Mouse (Mus musculus): ENCODE measurements at regions not wholly inside any gene's neighbourhood (a gene's known extent, or its start where the extent isn't known, plus 50 kb on each side); places are given as distances from the start of the nearest gene placed in this dataset.

DNA sequence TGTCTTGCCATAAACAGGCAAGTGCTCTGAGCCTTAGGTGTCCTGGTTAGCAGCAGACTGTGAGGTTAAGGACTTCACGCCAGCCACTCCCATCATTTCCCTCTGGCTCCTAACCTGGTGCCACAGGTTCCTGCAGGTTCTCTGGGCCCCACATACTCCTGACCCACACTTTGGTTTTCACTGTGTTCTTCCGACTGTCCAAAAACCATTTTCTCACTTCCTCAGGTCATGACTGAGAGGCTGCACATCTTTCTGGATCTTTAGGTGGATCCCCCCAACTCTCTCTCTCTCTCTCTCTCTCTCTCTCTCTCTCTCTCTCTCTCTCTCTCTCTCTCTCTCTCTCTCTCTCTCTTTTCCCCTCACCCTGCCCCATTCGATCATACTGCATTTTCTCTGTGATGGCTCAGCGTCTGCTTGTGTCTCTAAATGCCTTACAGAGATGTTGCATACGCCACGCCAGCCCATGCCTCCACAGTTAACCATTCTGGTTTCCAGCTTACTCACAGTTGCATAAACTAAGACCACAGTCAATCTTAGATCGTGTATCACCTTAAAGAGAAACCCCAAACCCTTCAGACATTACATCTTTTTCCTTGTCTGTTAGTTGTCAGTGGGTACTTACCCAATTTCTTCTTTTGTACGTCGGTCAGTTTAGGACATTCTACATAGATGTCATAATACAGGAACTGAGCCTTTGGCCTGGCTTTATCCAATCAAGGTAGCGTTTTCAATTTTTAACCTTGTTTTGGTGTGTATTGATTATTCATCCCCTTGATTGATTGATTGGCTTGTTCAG lies 112.0 kb upstream of the Zfp217 start:
- no peak for DNase-seq (ENCODE audit: low spot score in 2 of 2)
- intact Hi-C loops (cut with DNase I), result no loop called here

- no peak for DNase-seq (ENCODE audit: low spot score in 2 of 2)
- intact Hi-C loops (cut with DNase I), result no loop called here
Measured at GRCm38 (mm10) chr2:170258367-170258766, 110.5 kb upstream of the Zfp217 start.

DNA sequence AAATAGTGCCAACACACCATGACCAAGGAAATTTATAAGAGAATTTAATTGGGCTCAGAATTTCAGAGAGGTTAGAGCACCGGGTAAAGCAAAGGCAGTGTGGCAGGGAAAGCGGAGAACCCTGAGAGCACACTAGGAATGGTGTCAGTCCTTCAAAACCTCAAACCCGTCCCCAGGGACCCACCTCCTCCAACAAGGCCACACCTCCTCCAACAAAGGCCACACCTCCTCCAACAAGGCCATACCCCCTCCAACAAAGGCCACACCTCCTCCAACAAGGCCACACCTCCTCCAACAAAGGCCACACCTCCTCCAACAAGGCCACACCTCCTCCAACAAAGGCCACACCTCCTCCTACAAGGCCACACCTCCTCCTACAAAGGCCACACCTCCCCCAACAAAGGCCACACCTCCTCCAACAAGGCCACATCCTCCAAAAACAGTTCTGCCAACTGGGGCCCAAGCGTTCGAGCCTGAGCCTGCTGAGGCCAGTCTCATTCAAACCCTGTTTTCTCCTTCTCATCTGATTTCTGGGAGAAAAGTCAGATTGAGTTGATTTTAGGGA lies 109.8 kb upstream of the Zfp217 start:
- no peak for DNase-seq (ENCODE audit: low spot score in 2 of 2)
- intact Hi-C loops (cut with DNase I), result no loop called here

- no peak for DNase-seq (ENCODE audit: low spot score in 2 of 2)
- intact Hi-C loops (cut with DNase I), result no loop called here
Measured at GRCm38 (mm10) chr2:170255997-170256396, 108.1 kb upstream of the Zfp217 start.

- DNase-seq (ENCODE audit: low spot score in 2 of 2), result no peak
- intact Hi-C loops (cut with DNase I), result no loop called here
Measured at GRCm38 (mm10) chr2:170255533-170255932, 107.6 kb upstream of the Zfp217 start.

DNA sequence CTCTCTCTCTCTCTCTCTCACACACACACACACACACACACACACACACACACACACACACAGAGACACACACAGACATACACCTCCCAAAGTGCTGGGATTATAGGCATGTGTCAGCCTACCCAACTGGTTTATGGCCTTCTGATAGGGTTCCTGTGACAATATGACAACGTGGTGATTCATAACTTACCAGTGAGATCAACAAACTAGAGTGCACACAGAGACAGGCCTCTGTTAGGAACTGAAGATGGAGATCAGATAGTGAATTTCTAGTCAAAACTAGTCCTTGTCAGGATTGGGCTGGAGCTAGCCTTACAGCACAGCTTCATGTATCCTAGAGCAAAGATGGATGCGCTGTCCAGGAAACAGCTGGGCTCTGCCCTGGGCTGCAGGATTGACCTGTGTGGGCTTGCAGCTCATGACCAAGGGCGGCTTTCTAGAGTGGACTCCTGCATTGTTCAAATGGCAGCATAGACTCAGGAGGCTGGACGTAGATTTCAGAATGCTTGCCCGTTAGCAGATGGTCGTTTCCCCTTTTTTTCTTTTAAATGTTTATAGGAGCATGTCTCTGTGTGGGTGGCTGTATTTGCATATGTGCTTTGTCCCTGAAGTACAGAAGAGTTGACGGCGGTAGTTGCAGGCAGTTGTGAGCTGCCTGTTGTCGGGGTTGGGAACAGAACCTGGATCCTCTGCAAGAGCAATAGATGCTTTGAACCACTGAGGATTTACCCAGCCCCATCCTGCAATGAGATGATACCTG lies 106.0 kb upstream of the Zfp217 start:
- DNase-seq (ENCODE audit: low spot score in 2 of 2), result no peak
- intact Hi-C loops (cut with DNase I), result no loop called here

- intact Hi-C loops (cut with DNase I), result no loop called here
- DNase-seq (ENCODE audit: low spot score in 2 of 2), result peak; percentile 26 to 58
Measured at GRCm38 (mm10) chr2:170252255-170253034, 104.5 kb upstream of the Zfp217 start.

- DNase-seq (ENCODE audit: low spot score in 2 of 2), result no peak
- intact Hi-C loops (cut with DNase I), result no loop called here
Measured at GRCm38 (mm10) chr2:170250680-170251079, 102.8 kb upstream of the Zfp217 start.

DNA sequence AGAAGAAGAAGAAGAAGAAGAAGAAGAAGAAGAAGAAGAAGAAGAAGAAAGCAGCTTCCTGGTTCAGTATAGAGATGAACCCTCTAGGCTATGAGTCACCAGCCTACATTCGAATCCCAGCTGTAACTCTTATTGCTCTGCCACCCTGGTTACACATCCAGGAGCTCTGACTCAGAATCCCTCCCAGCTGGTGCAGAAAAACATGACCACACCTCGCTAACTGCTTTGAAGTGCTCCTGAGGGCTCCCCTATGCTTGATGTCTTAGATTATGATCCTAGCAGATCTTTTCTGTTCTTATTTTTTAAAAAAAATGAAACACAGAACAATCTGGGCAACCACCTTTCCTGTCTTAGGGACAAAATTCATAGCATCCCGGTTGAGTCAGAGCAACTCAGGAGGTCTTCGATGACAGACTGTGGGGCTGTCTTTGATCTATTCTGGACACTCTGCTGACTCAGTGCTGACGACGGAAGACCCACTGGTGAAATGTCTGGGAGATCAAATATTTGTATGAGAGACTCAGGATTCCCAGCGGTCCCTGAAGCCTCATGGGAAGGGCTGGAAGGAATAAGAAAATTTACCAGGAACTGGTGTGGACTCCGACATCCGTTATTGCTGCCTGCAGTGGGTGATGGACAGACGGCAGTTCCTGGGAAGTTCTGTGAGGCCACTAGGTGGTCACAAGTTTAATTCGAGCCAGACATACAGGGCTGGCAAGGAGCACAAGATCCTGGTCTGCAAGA lies 100.0 kb upstream of the Zfp217 start:
- DNase-seq (ENCODE audit: low spot score in 2 of 2), result peak; percentile 18 to 81
- intact Hi-C loops (cut with DNase I), result no loop called here

DNA sequence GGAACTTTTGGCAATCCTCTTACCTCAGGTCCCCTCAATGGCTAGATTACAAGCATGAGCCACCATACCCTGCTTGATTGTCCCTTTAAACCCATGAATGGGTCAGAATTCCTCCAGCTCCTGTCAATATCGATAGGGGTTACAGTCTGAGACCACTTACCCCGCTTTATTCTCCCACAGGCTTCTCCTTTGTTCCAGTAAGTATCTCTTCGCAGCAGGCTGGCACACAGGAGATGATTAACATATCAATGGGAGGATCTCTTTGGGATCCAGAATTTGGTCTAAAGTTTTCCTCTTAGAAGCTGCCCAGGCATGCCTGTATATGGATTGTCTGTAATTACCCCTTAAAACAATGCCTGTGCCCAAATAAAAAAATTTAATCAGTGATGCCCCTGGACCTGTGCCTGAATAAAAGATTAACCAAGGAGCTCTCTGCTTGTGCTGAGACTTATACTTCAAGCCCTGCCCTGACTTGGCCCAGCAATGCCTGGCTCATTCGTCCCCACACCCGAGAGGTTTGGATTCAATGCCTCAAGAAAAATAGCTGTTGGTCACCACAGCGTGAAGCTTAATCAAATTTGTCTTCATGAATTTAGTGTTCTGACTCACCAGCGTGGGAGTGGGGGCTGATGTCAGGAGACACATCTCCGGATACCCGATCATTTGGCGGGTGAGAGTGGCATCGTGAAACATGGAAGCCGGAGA lies 97.9 kb upstream of the Zfp217 start:
- DNase-seq (ENCODE audit: low spot score in 2 of 2), result no peak
- intact Hi-C loops (cut with DNase I), result no loop called here

DNA sequence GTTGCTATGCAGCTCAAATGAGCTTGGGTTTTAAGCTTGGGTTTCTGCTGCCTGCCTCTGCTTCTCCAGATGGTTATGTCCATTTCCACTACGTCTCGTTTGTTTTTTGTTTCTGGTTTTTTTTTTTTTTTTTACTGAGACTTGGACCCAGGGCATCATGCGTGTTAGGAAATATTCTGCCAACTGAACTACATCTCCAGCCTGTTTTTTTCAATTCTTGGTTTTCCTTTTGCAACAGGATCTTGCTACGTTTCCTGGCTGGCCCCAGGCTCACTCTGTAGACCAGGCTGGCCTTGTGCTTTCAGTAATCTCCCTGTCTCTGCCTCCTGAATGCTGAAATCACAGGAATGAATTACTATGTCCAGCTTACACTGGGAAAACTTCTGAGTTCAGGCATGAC lies 96.2 kb upstream of the Zfp217 start:
- intact Hi-C loops (cut with DNase I), result no loop called here

DNA sequence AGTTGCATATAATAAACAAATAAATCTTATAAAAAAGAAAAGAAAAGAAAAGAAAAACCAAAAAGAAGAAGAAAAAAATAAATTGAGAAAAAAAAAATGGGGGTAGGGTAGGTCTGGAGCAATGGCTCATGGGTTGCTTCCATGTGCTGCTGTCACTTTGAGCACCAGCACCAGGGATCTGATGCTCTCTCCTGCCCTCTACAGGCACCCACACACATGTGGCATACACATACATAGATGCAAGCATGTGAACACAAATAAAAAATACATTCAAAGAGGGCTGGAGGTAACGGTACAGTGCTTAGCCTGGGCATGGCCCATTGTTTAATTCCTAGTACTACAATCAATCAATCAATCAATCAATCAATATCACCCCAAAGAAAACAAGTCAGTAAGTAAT lies 90.1 kb upstream of the Zfp217 start:
- DNase-seq (ENCODE audit: low spot score in 2 of 2), result no peak
- intact Hi-C loops (cut with DNase I), result no loop called here

More for the DNA sequence above, 96.2 kb upstream of the Zfp217 start:
- no peak for DNase-seq (ENCODE audit: low spot score in 2 of 2)

DNA sequence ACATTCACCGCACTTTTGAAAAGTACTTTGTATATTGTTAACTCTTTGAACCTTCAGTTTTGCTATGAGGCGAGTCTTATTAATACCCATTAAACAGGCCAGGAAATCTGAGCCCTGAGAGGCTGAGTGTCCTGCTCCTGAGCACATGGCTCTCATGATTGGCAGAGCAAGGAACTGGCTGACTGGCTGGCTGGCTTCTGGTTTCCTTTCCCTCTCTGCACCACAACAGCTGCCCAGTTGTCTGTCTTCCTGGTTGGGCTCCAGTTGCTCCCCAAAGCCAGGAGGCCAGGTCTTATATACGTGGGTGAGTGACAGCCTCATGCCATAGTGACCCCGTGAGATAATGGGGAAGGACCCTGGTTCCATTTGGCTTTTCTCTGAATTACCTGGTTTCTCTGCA lies 85.5 kb upstream of the Zfp217 start:
- DNase-seq (ENCODE audit: low spot score in 2 of 2), result no peak
- intact Hi-C loops (cut with DNase I), result no loop called here

GRCm38 (mm10) chr2:170229461-170230080 lies 81.7 kb upstream of the Zfp217 start:
- no peak for DNase-seq (ENCODE audit: low spot score in 2 of 2)
- intact Hi-C loops (cut with DNase I), result no loop called here

DNA sequence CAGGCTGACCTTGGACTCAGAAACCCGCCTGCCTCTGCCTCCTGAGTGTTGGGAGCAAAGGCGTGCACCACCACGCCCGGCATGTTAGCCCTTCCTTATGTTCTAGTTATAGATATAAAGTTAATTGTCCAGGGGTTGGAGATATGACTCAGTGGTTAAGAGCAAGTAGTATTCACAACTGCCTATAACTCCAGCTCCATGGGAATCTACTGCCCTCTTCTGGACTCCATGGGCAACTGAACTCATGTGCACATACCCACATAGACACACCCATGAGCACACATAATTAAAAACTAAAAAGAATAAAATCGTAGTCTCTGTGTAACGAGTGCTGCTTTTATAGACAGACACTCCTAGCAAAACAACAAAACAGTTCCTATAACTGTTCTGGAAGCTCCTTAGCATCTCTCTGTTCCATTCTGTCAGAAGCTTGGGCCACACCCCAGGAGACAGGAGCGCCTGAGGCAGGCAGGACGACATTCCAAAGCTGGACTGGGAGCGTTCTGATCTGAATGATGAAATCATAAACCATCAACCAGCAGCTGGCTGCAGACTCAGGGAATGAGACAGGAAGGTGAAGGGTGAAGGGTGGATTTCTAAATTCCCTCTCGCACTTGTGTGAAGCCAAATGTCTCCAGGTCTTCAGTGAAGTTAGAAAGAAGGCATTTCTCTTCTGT lies 80.6 kb upstream of the Zfp217 start:
- no peak for DNase-seq (ENCODE audit: low spot score in 2 of 2)
- intact Hi-C loops (cut with DNase I), result no loop called here

GRCm38 (mm10) chr2:170223872-170224271 lies 76.0 kb upstream of the Zfp217 start:
- no peak for DNase-seq (ENCODE audit: low spot score in 2 of 2)
- intact Hi-C loops (cut with DNase I), result loop anchor here (5.0 kb wide), 1 partner anchor 92 kb away; no protein-coding TSS in a partner anchor

- intact Hi-C loops (cut with DNase I), result loop anchor here (5.0 kb wide), 1 partner anchor 91 kb away; no protein-coding TSS in a partner anchor
- DNase-seq (ENCODE audit: low spot score in 2 of 2), result peak in 1 of 2 experiments; percentile 28
Measured at GRCm38 (mm10) chr2:170222819-170223218, 74.9 kb upstream of the Zfp217 start.
